ENCODE assay signal across 25 mouse cellular contexts in the genomic region with DNA sequence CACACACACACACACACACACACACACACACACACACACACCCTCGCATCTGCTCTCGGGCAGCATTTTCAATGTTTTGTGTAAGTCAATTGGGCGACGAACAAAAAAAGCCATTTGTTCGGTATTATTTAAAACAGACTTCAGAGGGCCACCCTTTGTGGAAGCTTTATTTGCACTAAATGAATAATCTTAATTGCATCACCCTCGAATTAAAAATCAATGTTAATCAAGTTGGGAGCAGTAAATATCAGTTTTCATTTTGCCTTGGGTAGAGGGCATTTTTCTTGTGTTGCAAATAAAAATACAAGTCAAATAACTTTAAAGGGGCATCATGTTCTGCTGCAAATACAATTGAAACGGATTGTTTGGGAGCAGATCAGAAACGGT. TPM values are rescaled to one million over a fixed set of nuclear protein-coding genes. Genes with fewer than 3 reads are reported as not detected.
DNase-seq lines count a peak whose midpoint lies in the region.
"Had no signal": no experiment of that assay in that cellular context is flagged by ENCODE, and none has a peak within 500 bp of the region (broad histone marks: within the 10 kb centered on the region; RNA-seq: fewer than 3 reads in every experiment).

No protein-coding gene starts in this region.

- H3K9me3 ChIP-seq in heart, embryonic 10.5 days, result no peaks in the 10 kb centered on the region
- H3K9me3 ChIP-seq: kidney, embryonic 15.5 days; liver, embryonic 15.5 days had no signal

- H3K4me3 ChIP-seq in heart, embryonic 10.5 days, result peak overlapping the region; percentile 42; the same call in 1 of the 2 replicates
- H3K4me3 ChIP-seq: liver, embryonic 15.5 days; megakaryocyte, embryonic 14.5 days had no signal

- H3K4me1 ChIP-seq in heart, embryonic 10.5 days, result peaks cover 18% of the 10 kb centered on the region
- H3K4me1 ChIP-seq: liver, embryonic 15.5 days had no signal

- no peaks in the 10 kb centered on the region for H3K36me3 ChIP-seq in heart, embryonic 10.5 days
- H3K36me3 ChIP-seq: kidney, embryonic 15.5 days; liver, embryonic 15.5 days had no signal

- intact Hi-C loops in left cerebral cortex, postnatal 25 days (cut with DNase I), result loop anchor here (5.0 kb wide), 1 partner anchor 277 kb away; no protein-coding TSS in a partner anchor
- intact Hi-C loops in left cerebral cortex, postnatal 14 days (cut with DNase I), result loop anchor here (5.0 kb wide), 1 partner anchor 167 kb away; no protein-coding TSS in a partner anchor
- intact Hi-C loops in gastrocnemius, postnatal 14 days (cut with DNase I; ENCODE audit: low total_unique reads), result loop anchor here (10.0 kb wide), 1 partner anchor 169 kb away; no protein-coding TSS in a partner anchor

- DNase-seq in heart, embryonic 10.5 days (ENCODE audit: low spot score), result no peak
- no peak for DNase-seq in heart, adult 8-10 months (ENCODE audit: low spot score)
- DNase-seq in left cerebral cortex, postnatal 25 days (ENCODE audit: low spot score in 2 of 2), result peak; percentile 6 to 13
- DNase-seq in left cerebral cortex, postnatal 14 days (ENCODE audit: low spot score in 2 of 2), result no peak
- DNase-seq in retina, embryonic 14.5 days (ENCODE audit: low spot score), result peak; percentile 43
- DNase-seq in retina, postnatal 1 day, result no peak
- DNase-seq in gastrocnemius, postnatal 14 days, result no peak
- no peak for DNase-seq in right cerebral cortex, postnatal 4 days
- DNase-seq: adrenal gland, postnatal 25 days; lung, postnatal 14 days; spleen, adult 18-20 months; thymus, adult 18-20 months had no signal

- no peak overlapping the region for H3K27ac ChIP-seq in heart, embryonic 10.5 days
- H3K27ac ChIP-seq: kidney, embryonic 15.5 days; liver, embryonic 15.5 days had no signal

- peaks cover 100% of the 10 kb centered on the region for H3K27me3 ChIP-seq in heart, embryonic 10.5 days (ENCODE audit: insufficient read depth, poor library complexity, severe bottlenecking)

- 1% methylated on average over 8 of the region's 8 CpGs for WGBS in heart, embryonic 10.5 days

RNA-seq across cellular contexts. Expression of gene Otp, which starts 1.4 kb away (rescaled TPM):
- not detected in 2 replicates for polyA plus RNA-seq in heart, embryonic 10.5 days (2016; fragmentation: Nextera tagmentation; extraction: Ambion mirVana)
- not detected for total RNA-seq in heart, adult 8-10 months (2022)
- total RNA-seq in left cerebral cortex, postnatal 25 days (2021), result under 1 TPM; 0.48 to 0.78 TPM
- under 1 TPM in 1 of 2 experiments, not detected in 1; 0.27 TPM for total RNA-seq in left cerebral cortex, postnatal 14 days (2021)
- total RNA-seq in gastrocnemius, postnatal 14 days (2021), result not detected
- total RNA-seq: adrenal gland, postnatal 25 days; common myeloid progenitor, adult 5-6 weeks; layer of hippocampus, postnatal 25 days had no signal
- polyA plus RNA-seq: activated CD4-positive, CD25-positive, alpha-beta regulatory T cell, adult 4 months; embryonic facial prominence, embryonic 14.5 days; gonadal fat pad, adult 2 months; heart, embryonic 14.5 days; intestine, embryonic 14.5 days; kidney, embryonic 15.5 days; large intestine, adult 2 months; liver, embryonic 15.5 days; Patski; stomach, embryonic 14.5 days had no signal

Comparison
In these comparisons a context has a peak if more than half of its experiments do, and no peak if none do; other contexts are left out.
1. DNase-seq: peak in left cerebral cortex, postnatal 25 days (2 of 2) and retina, embryonic 14.5 days (single experiment); none in heart, embryonic 10.5 days (single experiment), heart, adult 8-10 months (single experiment), left cerebral cortex, postnatal 14 days (0 of 2), retina, postnatal 1 day (single experiment), gastrocnemius, postnatal 14 days (single experiment) and right cerebral cortex, postnatal 4 days (single experiment).